Mouse (Mus musculus) olfactory bulb, adult 2 months (tissue): Measurements from ENCODE around the gene Kirrel2. TPM values are rescaled to one million over a fixed set of nuclear protein-coding genes. Genes with fewer than 3 reads are reported as not detected.

Experiments
- H3K27ac ChIP-seq: fragments of 200-500 bp; 2 replicates; pipeline ENCODE4 v1.5.1; 2012; ENCODE audit warnings: low read depth, low read length; ENCODE audit not compliant: insufficient read depth
- H3K4me1 ChIP-seq: fragments of 200-500 bp; 2 replicates; pipeline ENCODE4 v1.6.1; 2012; ENCODE audit warnings: low read length; ENCODE audit not compliant: control insufficient read depth, insufficient read depth
- H3K4me3 ChIP-seq: fragments of 200-500 bp; 2 replicates; pipeline ENCODE4 v1.5.1; 2012; ENCODE audit warnings: mild to moderate bottlenecking, low read depth, low read length, moderate library complexity; ENCODE audit not compliant: insufficient read depth
- CTCF ChIP-seq: fragments of 200-500 bp; IDR thresholded peaks from 2 replicates; pipeline ENCODE4 v1.5.1; 2012; ENCODE audit warnings: low read depth, mild to moderate bottlenecking, low read length, moderate library complexity; ENCODE audit not compliant: insufficient read depth
- POLR2A ChIP-seq: fragments of 200-500 bp; IDR thresholded peaks from 2 replicates; pipeline ENCODE4 v1.6.1; 2012; ENCODE audit warnings: mild to moderate bottlenecking, low read depth, low read length, moderate library complexity; ENCODE audit not compliant: insufficient read depth
- WGBS: fragments of 180-500 bp; shearing (Covaris S2); methylation state at CpG from one replicate; pipeline ENCODE4 v1.1.7; 2018; 5-methylcytosine and 5-hydroxymethylcytosine counted together
- polyA plus RNA-seq: library from polyadenylated mRNA; stranded (reverse); fragments of >200 nt; gene quantifications from 2 replicates; pipeline ENCODE4 v1.2.4, GENCODE M21; 2012; ENCODE audit warnings: low replicate concordance; ENCODE audit not compliant: missing spikeins, insufficient read depth, insufficient read length

Kirrel2 gene
- polyA plus RNA-seq, 1 experiment = not detected

- Histone ChIP-seq H3K4me3 (no peak overlapping the region), H3K4me1 (peaks cover 34% of the 10 kb centered on the region), H3K27ac (no peak overlapping the region)
- WGBS = 79% methylated on average over 13 of the region's 13 CpGs
- no peak for TF ChIP-seq CTCF
- TF ChIP-seq POLR2A = no peak
These were observed 17.8 kb downstream of the Kirrel2 start for GRCm38 (mm10) chr7:30439734-30440133.

- WGBS = 34% methylated on average over 10 of the region's 10 CpGs
- peaks cover 16% of the 10 kb centered on the region for H3K4me1 ChIP-seq
- TF ChIP-seq POLR2A (no peak), CTCF (no peak)
- no peak overlapping the region for H3K27ac ChIP-seq
- H3K4me3 ChIP-seq = no peak overlapping the region
These were observed 20.6 kb downstream of the Kirrel2 start for GRCm38 (mm10) chr7:30436879-30437278.

- TF ChIP-seq CTCF (no peak), POLR2A (no peak)
- peaks cover 12% of the 10 kb centered on the region for H3K4me1 ChIP-seq
- WGBS = 65% methylated on average over 9 of the region's 9 CpGs
- H3K4me3 ChIP-seq = no peak overlapping the region
- no peak overlapping the region for H3K27ac ChIP-seq
These were observed 22.3 kb downstream of the Kirrel2 start for GRCm38 (mm10) chr7:30435156-30435555.

GRCm38 (mm10) chr7:30434701-30435100, 22.8 kb downstream of the Kirrel2 start:
- WGBS = 74% methylated on average over 10 of the region's 10 CpGs
- TF ChIP-seq POLR2A = no peak
- no peak for TF ChIP-seq CTCF

GRCm38 (mm10) chr7:30434238-30434637, 23.3 kb downstream of the Kirrel2 start:
- H3K4me1 ChIP-seq = peaks cover 6% of the 10 kb centered on the region
- TF ChIP-seq CTCF (no peak), POLR2A (no peak)
- WGBS = 10% methylated on average over 10 of the region's 10 CpGs

More at GRCm38 (mm10) chr7:30434701-30435100, 22.8 kb downstream of the Kirrel2 start:
- H3K4me1 ChIP-seq = peaks cover 7% of the 10 kb centered on the region
- no peak overlapping the region for H3K27ac ChIP-seq
- no peak overlapping the region for H3K4me3 ChIP-seq

GRCm38 (mm10) chr7:30431793-30432192, 25.7 kb downstream of the Kirrel2 start:
- H3K27ac ChIP-seq = peak overlapping the region; percentile 61
- 0% methylated on average over 3 of the region's 3 CpGs for WGBS
- no peak for TF ChIP-seq CTCF
- peaks cover 5% of the 10 kb centered on the region for H3K4me1 ChIP-seq
- no peak overlapping the region for H3K4me3 ChIP-seq

More at GRCm38 (mm10) chr7:30434238-30434637, 23.3 kb downstream of the Kirrel2 start:
- Histone ChIP-seq H3K4me3 (no peak overlapping the region), H3K27ac (no peak overlapping the region)

- Histone ChIP-seq H3K4me1 (peaks cover 3% of the 10 kb centered on the region; the same call in 1 of the 2 replicates), H3K4me3 (no peak overlapping the region), H3K27ac (no peak overlapping the region)
- TF ChIP-seq POLR2A (no peak), CTCF (no peak)
- 67% methylated on average over 2 of the region's 2 CpGs for WGBS
These were observed 27.3 kb downstream of the Kirrel2 start for GRCm38 (mm10) chr7:30430191-30430590.

GRCm38 (mm10) chr7:30429327-30429726, 28.2 kb downstream of the Kirrel2 start:
- H3K4me1 ChIP-seq = peaks cover 3% of the 10 kb centered on the region; the same call in 1 of the 2 replicates
- H3K27ac ChIP-seq = no peak overlapping the region
- no peak for TF ChIP-seq CTCF
- TF ChIP-seq POLR2A = no peak
- H3K4me3 ChIP-seq = no peak overlapping the region

GRCm38 (mm10) chr7:30423071-30423641, 34.3 kb downstream of the Kirrel2 start:
- TF ChIP-seq POLR2A = no peak
- no peak for TF ChIP-seq CTCF
- H3K27ac ChIP-seq = peak overlapping the region; percentile 83
- H3K4me3 ChIP-seq = peak overlapping the region; percentile 74
- WGBS = 21% methylated on average over 23 of the region's 23 CpGs
- H3K4me1 ChIP-seq = peaks cover 11% of the 10 kb centered on the region
